Mouse (Mus musculus) urinary bladder, postnatal 4 days (tissue): ENCODE data around the gene Pik3r2.
A peak's percentile ranks its signal among the peaks of the same experiment; 100 is the strongest.

Experiments
- DNase-seq, 2 experiments: peaks; one replicate each; pipeline ENCODE4 v3.0.0; 2021 to 2022; ENCODE audit warnings: low spot score in 2 of 2

Gene Pik3r2

GRCm38 (mm10) chr8:70801830-70802229 lies 25.3 kb upstream of the Pik3r2 start:
- DNase-seq = no peak

GRCm38 (mm10) chr8:70801156-70801555 lies 24.6 kb upstream of the Pik3r2 start:
- no peak for DNase-seq

GRCm38 (mm10) chr8:70800648-70801047 lies 24.1 kb upstream of the Pik3r2 start:
- no peak for DNase-seq

GRCm38 (mm10) chr8:70798281-70798680 lies 21.8 kb upstream of the Pik3r2 start:
- no peak for DNase-seq

- DNase-seq = peak; percentile 83 to 84
These were observed 20.9 kb upstream of the Pik3r2 start for GRCm38 (mm10) chr8:70797081-70798070.

- DNase-seq = no peak
These were observed 20.0 kb upstream of the Pik3r2 start for GRCm38 (mm10) chr8:70796403-70797080.

- no peak for DNase-seq
These were observed 18.9 kb upstream of the Pik3r2 start for GRCm38 (mm10) chr8:70795370-70795769.

- DNase-seq = no peak
These were observed 17.7 kb upstream of the Pik3r2 start for GRCm38 (mm10) chr8:70794215-70794614.

GRCm38 (mm10) chr8:70792700-70793099 lies 16.2 kb upstream of the Pik3r2 start:
- DNase-seq = peak in 1 of 2 experiments; percentile 65

GRCm38 (mm10) chr8:70791975-70792691 lies 15.6 kb upstream of the Pik3r2 start:
- peak; percentile 95 to 99 for DNase-seq

- no peak for DNase-seq
These were observed 14.8 kb upstream of the Pik3r2 start for GRCm38 (mm10) chr8:70791294-70791701.

- no peak for DNase-seq
These were observed 14.3 kb upstream of the Pik3r2 start for GRCm38 (mm10) chr8:70790846-70791245.

GRCm38 (mm10) chr8:70789046-70789445 lies 12.5 kb upstream of the Pik3r2 start:
- no peak for DNase-seq

- DNase-seq = peak in 1 of 2 experiments; percentile 52
These were observed 11.6 kb upstream of the Pik3r2 start for GRCm38 (mm10) chr8:70787941-70788667.

- no peak for DNase-seq
These were observed 10.5 kb upstream of the Pik3r2 start for GRCm38 (mm10) chr8:70787051-70787445.

- no peak for DNase-seq
These were observed 10.0 kb upstream of the Pik3r2 start for GRCm38 (mm10) chr8:70786291-70787050.

- no peak for DNase-seq
These were observed 3.6 kb upstream of the Pik3r2 start for GRCm38 (mm10) chr8:70780093-70780492.

- DNase-seq = no peak
These were observed 540 bp downstream of the Pik3r2 start for GRCm38 (mm10) chr8:70775851-70776495.

GRCm38 (mm10) chr8:70775227-70775626 lies 1.3 kb downstream of the Pik3r2 start:
- DNase-seq = no peak

- no peak for DNase-seq
These were observed 1.8 kb downstream of the Pik3r2 start for GRCm38 (mm10) chr8:70774740-70775139.
